Mouse (Mus musculus) ES-E14 (cell line): ENCODE data around the gene Ugt1a8.
"Not testable (repeated sequence)": the region's sequence is repeated elsewhere in the genome, so short reads cannot be mapped to it uniquely, and the experiment has no call there.

Source experiments
- MAFK ChIP-seq: IDR thresholded peaks from 2 replicates; pipeline ENCODE4 v1.6.1; 2014; ENCODE audit warnings: mild to moderate bottlenecking, low read depth, low read length, inconsistent platforms; ENCODE audit not compliant: insufficient read depth
- ZNF384 ChIP-seq: IDR thresholded peaks from 2 replicates; pipeline ENCODE4 v1.6.1; 2012; ENCODE audit warnings: low read depth, low read length, inconsistent platforms

DNA sequence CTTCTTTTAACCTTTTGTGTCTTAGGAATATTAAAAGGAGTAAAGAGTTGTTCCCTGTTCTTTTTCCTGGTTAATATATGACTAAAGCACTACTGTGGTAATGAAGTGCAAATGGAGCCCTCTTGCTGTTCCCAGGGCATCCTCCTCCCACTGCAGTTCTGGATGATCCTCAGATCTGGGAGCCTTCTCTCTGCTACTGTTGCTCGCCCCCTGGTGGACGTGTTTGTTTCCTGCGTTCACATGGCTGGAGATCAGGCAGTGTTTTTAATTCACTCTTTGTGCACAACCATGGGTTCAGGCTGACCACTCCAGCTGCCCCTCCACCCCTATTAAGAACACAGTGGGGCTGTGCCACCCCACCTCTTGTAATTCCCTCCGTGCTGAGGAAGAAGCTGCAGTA is 32.9 kb downstream of the Ugt1a8 start:
- not testable (repeated sequence) for TF ChIP-seq ZNF384, MAFK
